Comparison of ENCODE assay signal across 8 mouse cellular contexts in genomic region chr14:78732617-78733312, GRCm38 (mm10). TPM values are rescaled to one million over a fixed set of nuclear protein-coding genes. Genes with fewer than 3 reads are reported as not detected.
A peak's percentile ranks its signal among the peaks of the same experiment; 100 is the strongest.
DNase-seq lines count a peak whose midpoint lies in the region; ATAC-seq and TF ChIP-seq lines count a peak whose summit lies in the region.

Gene Dgkh (minus strand): TSS chr14:78732776.

- WGBS in embryonic facial prominence, embryonic 11.5 days = under 1% methylated on average over 44 of the region's 71 CpGs
- 2% methylated on average over 67 of the region's 71 CpGs for WGBS in heart, adult 2 months
- under 1% methylated on average over 68 of the region's 71 CpGs for WGBS in kidney, adult 2 months
- WGBS in limb, embryonic 11.5 days = 1% methylated on average over 49 of the region's 71 CpGs
- WGBS in midbrain, embryonic 12.5 days = under 1% methylated on average over 63 of the region's 71 CpGs

- H3K9ac ChIP-seq in embryonic facial prominence, embryonic 11.5 days (replicated peaks; ENCODE audit: low read length) = peak within 1 kb of the TSS; percentile 74
- peak within 1 kb of the TSS; percentile 97 for H3K9ac ChIP-seq in heart, adult 2 months (ENCODE audit: low read depth, low read length)
- peak within 1 kb of the TSS; percentile 82 for H3K9ac ChIP-seq in limb, embryonic 11.5 days (ENCODE audit: low read length)
- peak within 1 kb of the TSS; percentile 88 for H3K9ac ChIP-seq in midbrain, embryonic 12.5 days (replicated peaks)

- TF ChIP-seq EP300 in heart, adult 2 months (IDR thresholded peaks at IDR 0.05; ENCODE audit: insufficient read depth, low read depth, low read length) = 0 out of 2 replicates have a peak, but pooled peaks have one; percentile 12

- H3K27ac ChIP-seq in embryonic facial prominence, embryonic 11.5 days (replicated peaks; ENCODE audit: low read depth, low read length) = no peak within 1 kb of the TSS
- peak within 1 kb of the TSS; percentile 87 for H3K27ac ChIP-seq in heart, adult 2 months
- peak within 1 kb of the TSS; percentile 88 for H3K27ac ChIP-seq in kidney, adult 2 months (ENCODE audit: insufficient read depth, low read depth, low read length)
- no peak within 1 kb of the TSS for H3K27ac ChIP-seq in limb, embryonic 11.5 days (replicated peaks; ENCODE audit: low read depth, low read length)
- H3K27ac ChIP-seq in midbrain, embryonic 12.5 days (replicated peaks) = peak within 1 kb of the TSS; percentile 78

- peak within 1 kb of the TSS; percentile 96 for H3K4me2 ChIP-seq in embryonic facial prominence, embryonic 11.5 days (ENCODE audit: low read depth, low read length)
- peak within 1 kb of the TSS; percentile 95 for H3K4me2 ChIP-seq in limb, embryonic 11.5 days (ENCODE audit: low read depth, severe bottlenecking)
- peak within 1 kb of the TSS; percentile 96 for H3K4me2 ChIP-seq in midbrain, embryonic 12.5 days (replicated peaks)

- DNase-seq in adrenal gland, postnatal 25 days = peak; percentile 94
- DNase-seq in embryonic facial prominence, embryonic 11.5 days (ENCODE audit: low spot score) = peak; percentile 86
- DNase-seq in heart, adult 2 months = peak; percentile 95 to 96
- peak; percentile 95 for DNase-seq in kidney, adult 2 months
- DNase-seq in limb, embryonic 11.5 days (ENCODE audit: low spot score) = peak; percentile 85
- peak; percentile 97 for DNase-seq in right cerebral cortex, postnatal 4 days
- peak; percentile 90 to 92 for DNase-seq in urinary bladder, postnatal 4 days (ENCODE audit: low spot score in 2 of 2)

- no peaks in the 10 kb centered on the region for H3K36me3 ChIP-seq in embryonic facial prominence, embryonic 11.5 days (replicated peaks; ENCODE audit: control insufficient read depth, insufficient read depth, low read depth, low read length)
- H3K36me3 ChIP-seq in heart, adult 2 months (ENCODE audit: control insufficient read depth, insufficient read depth, low read length) = no peaks in the 10 kb centered on the region
- no peaks in the 10 kb centered on the region for H3K36me3 ChIP-seq in kidney, adult 2 months (ENCODE audit: control insufficient read depth, insufficient read depth, low read length)
- H3K36me3 ChIP-seq in limb, embryonic 11.5 days (ENCODE audit: control insufficient read depth, insufficient read depth, low read length) = no peaks in the 10 kb centered on the region
- H3K36me3 ChIP-seq in midbrain, embryonic 12.5 days = no peaks in the 10 kb centered on the region

- peak; percentile 86 for TF ChIP-seq POLR2A in heart, adult 2 months (IDR thresholded peaks at IDR 0.05; ENCODE audit: insufficient read depth, low read depth, low read length)
- peak; percentile 55 for TF ChIP-seq POLR2A in kidney, adult 2 months (IDR thresholded peaks at IDR 0.05; ENCODE audit: low read depth, low read length)

- H3K79me2 ChIP-seq in heart, adult 2 months (replicated peaks; ENCODE audit: control insufficient read depth, insufficient read depth, low read length) = no peaks in the 10 kb centered on the region

- no peaks in the 10 kb centered on the region for H3K4me1 ChIP-seq in embryonic facial prominence, embryonic 11.5 days (ENCODE audit: control insufficient read depth, insufficient read depth, low read length)
- H3K4me1 ChIP-seq in heart, adult 2 months (ENCODE audit: control insufficient read depth, insufficient read depth, low read length) = peaks cover 9% of the 10 kb centered on the region
- H3K4me1 ChIP-seq in kidney, adult 2 months (ENCODE audit: control insufficient read depth, insufficient read depth, low read length) = peaks cover 5% of the 10 kb centered on the region; the same call in 1 of the 2 replicates
- no peaks in the 10 kb centered on the region for H3K4me1 ChIP-seq in limb, embryonic 11.5 days (ENCODE audit: control insufficient read depth, insufficient read depth, low read length)
- peaks cover 16% of the 10 kb centered on the region for H3K4me1 ChIP-seq in midbrain, embryonic 12.5 days

- peak; percentile 88 for ATAC-seq in embryonic facial prominence, embryonic 11.5 days (replicated peaks; ENCODE audit: insufficient number of reproducible peaks, low FRiP score, low TSS enrichment, low read depth)
- peak; percentile 83 for ATAC-seq in limb, embryonic 11.5 days (ENCODE audit: insufficient number of reproducible peaks, low FRiP score, low TSS enrichment, low read depth)
- ATAC-seq in midbrain, embryonic 12.5 days (ENCODE audit: low FRiP score, low read depth) = peak; percentile 92

- no peaks in the 10 kb centered on the region for H3K9me3 ChIP-seq in embryonic facial prominence, embryonic 11.5 days (replicated peaks; ENCODE audit: control insufficient read depth, low read length)
- H3K9me3 ChIP-seq in limb, embryonic 11.5 days (ENCODE audit: control insufficient read depth, low read length) = no peaks in the 10 kb centered on the region
- H3K9me3 ChIP-seq in midbrain, embryonic 12.5 days = no peaks in the 10 kb centered on the region

- TF ChIP-seq CTCF in heart, adult 2 months (IDR thresholded peaks at IDR 0.05) = peak; percentile 9; the same call in 1 of the 2 replicates
- no peak for TF ChIP-seq CTCF in kidney, adult 2 months (conservative IDR thresholded peaks at IDR 0.05; ENCODE audit: insufficient read depth, insufficient read length, low read depth, low read length)

- H3K27me3 ChIP-seq in embryonic facial prominence, embryonic 11.5 days (ENCODE audit: control insufficient read depth, insufficient read depth, low read length) = no peaks in the 10 kb centered on the region
- no peaks in the 10 kb centered on the region for H3K27me3 ChIP-seq in heart, adult 2 months (ENCODE audit: control insufficient read depth, insufficient read depth, low read length)
- no peaks in the 10 kb centered on the region for H3K27me3 ChIP-seq in kidney, adult 2 months (replicated peaks; ENCODE audit: control insufficient read depth, insufficient read depth, low read length)
- H3K27me3 ChIP-seq in limb, embryonic 11.5 days (ENCODE audit: control insufficient read depth, insufficient read depth, low read length) = peaks cover 17% of the 10 kb centered on the region; the same call in 1 of the 2 replicates
- peaks cover 48% of the 10 kb centered on the region for H3K27me3 ChIP-seq in midbrain, embryonic 12.5 days

- H3K4me3 ChIP-seq in embryonic facial prominence, embryonic 11.5 days (ENCODE audit: low read depth, low read length) = peak within 1 kb of the TSS; percentile 70
- H3K4me3 ChIP-seq in heart, adult 2 months = peak within 1 kb of the TSS; percentile 83
- peak within 1 kb of the TSS; percentile 66 for H3K4me3 ChIP-seq in kidney, adult 2 months (ENCODE audit: insufficient read depth, low read depth, low read length)
- peak within 1 kb of the TSS; percentile 67 for H3K4me3 ChIP-seq in limb, embryonic 11.5 days (ENCODE audit: low read depth, low read length)
- H3K4me3 ChIP-seq in midbrain, embryonic 12.5 days = peak within 1 kb of the TSS; percentile 72

- intact Hi-C loops in heart, adult 2 months (cut with DNase I) = loop anchor here (2.0 kb wide), 2 partner anchors 64 to 116 kb away; partner anchors contain the start of gene Vwa8

RNA-seq across cellular contexts. Expression of gene Dgkh, which starts in this region (rescaled TPM):
- total RNA-seq in adrenal gland, postnatal 25 days (2021) = 7.8 and 9.6 TPM in 2 replicates
- 1.2 and 1.3 TPM in 2 replicates for polyA plus RNA-seq in embryonic facial prominence, embryonic 11.5 days (2014; fragmentation: Nextera tagmentation; extraction: Ambion mirVana)
- total RNA-seq in heart, adult 2 months (2021) = 1 to 10 TPM; 6.2 to 6.3 TPM
- 1.1 and 2.1 TPM in 2 replicates for polyA plus RNA-seq in heart, adult 2 months (2012; rRNA removed)
- polyA plus RNA-seq in kidney, adult 2 months (2012; rRNA removed) = 1.9 and 2.6 TPM in 2 replicates
- polyA plus RNA-seq in limb, embryonic 11.5 days (2014; fragmentation: Nextera tagmentation; extraction: Ambion mirVana) = 0.87 and 1.3 TPM in 2 replicates
- polyA plus RNA-seq in midbrain, embryonic 12.5 days (2016; fragmentation: Nextera tagmentation; extraction: Ambion mirVana) = 1.6 and 1.8 TPM in 2 replicates

Comparison
In these comparisons a context has a peak if more than half of its experiments do, and no peak if none do; other contexts are left out.
1. H3K27ac ChIP-seq: peak in heart, adult 2 months (single experiment), kidney, adult 2 months (single experiment) and midbrain, embryonic 12.5 days (single experiment); none in embryonic facial prominence, embryonic 11.5 days (single experiment) and limb, embryonic 11.5 days (single experiment).
2. Peak in every context shown above with its lines, with median percentiles within 50 percentile points of each other: DNase-seq, ATAC-seq, H3K4me2 ChIP-seq, H3K4me3 ChIP-seq and H3K9ac ChIP-seq.